Mouse (Mus musculus) ES-E14 (cell line): ENCODE data around the gene Wipf1. TPM values are rescaled to one million over a fixed set of nuclear protein-coding genes. Genes with fewer than 3 reads are reported as not detected.
A peak's percentile ranks its signal among the peaks of the same experiment; 100 is the strongest.

Source experiments
- DNase-seq: peaks from one replicate; pipeline ENCODE4 v3.0.0-alpha.2; 2013; ENCODE audit warnings: low read depth, low spot score
- H3K27ac ChIP-seq: 2 replicates; pipeline ENCODE4 v1.5.1; 2012; ENCODE audit warnings: low read depth, mild to moderate bottlenecking, low read length, moderate library complexity, mixed read lengths; ENCODE audit not compliant: poor library complexity, insufficient read depth, severe bottlenecking
- H3K36me3 ChIP-seq: 2 replicates; pipeline ENCODE4 v1.6.1; 2012; ENCODE audit warnings: mild to moderate bottlenecking, low read length, moderate library complexity, mixed read lengths; ENCODE audit not compliant: control insufficient read depth, poor library complexity, insufficient read depth, severe bottlenecking
- H3K4me1 ChIP-seq, 2 experiments: fragments of 150-350 bp in 1 of 2; sonication (generic) in 1 of 2; 2 replicates each; pipeline ENCODE4 v1.6.1; 2012; ENCODE audit warnings: low read length in 2 of 2, mild to moderate bottlenecking in 1 of 2, mixed read lengths in 1 of 2; ENCODE audit not compliant: control insufficient read depth in 2 of 2, insufficient read depth in 2 of 2, poor library complexity in 1 of 2
- H3K4me3 ChIP-seq, 2 experiments: fragments of 150-350 bp in 1 of 2; sonication (generic) in 1 of 2; 2 replicates each; pipeline ENCODE4 v1.5.1; 2012; ENCODE audit warnings: low read length in 2 of 2, low read depth in 1 of 2, mild to moderate bottlenecking in 1 of 2, mixed read lengths in 1 of 2; ENCODE audit not compliant: insufficient read depth in 1 of 2, poor library complexity in 1 of 2, severe bottlenecking in 1 of 2
- H3K9ac ChIP-seq: 2 replicates; pipeline ENCODE4 v1.6.1; 2012; ENCODE audit warnings: low read depth, mild to moderate bottlenecking, low read length, mixed read lengths; ENCODE audit not compliant: poor library complexity, insufficient read depth, severe bottlenecking
- H3K9me3 ChIP-seq: fragments of 150-350 bp; sonication (generic); 2 replicates; pipeline ENCODE4 v1.6.1; 2012; ENCODE audit warnings: low read depth, mild to moderate bottlenecking, low read length; ENCODE audit not compliant: control insufficient read depth, insufficient read depth
- CHD2 ChIP-seq: IDR thresholded peaks from 2 replicates; pipeline ENCODE4 v1.6.1; 2014; ENCODE audit warnings: mild to moderate bottlenecking, low read depth, low read length, inconsistent platforms
- HCFC1 ChIP-seq: IDR thresholded peaks from 2 replicates; pipeline ENCODE4 v1.6.1; 2012; ENCODE audit warnings: low read length, inconsistent platforms, borderline replicate concordance; ENCODE audit not compliant: insufficient read depth
- MAFK ChIP-seq: IDR thresholded peaks from 2 replicates; pipeline ENCODE4 v1.6.1; 2014; ENCODE audit warnings: mild to moderate bottlenecking, low read depth, low read length, inconsistent platforms; ENCODE audit not compliant: insufficient read depth
- ZC3H11A ChIP-seq: IDR thresholded peaks from 2 replicates; pipeline ENCODE4 v1.6.1; 2012; ENCODE audit warnings: low read depth, mild to moderate bottlenecking, inconsistent platforms, low read length, borderline replicate concordance
- ZNF384 ChIP-seq: IDR thresholded peaks from 2 replicates; pipeline ENCODE4 v1.6.1; 2012; ENCODE audit warnings: low read depth, low read length, inconsistent platforms
- in situ Hi-C, 2 experiments: fragments of 600-800 bp; cut with MboI; formaldehyde crosslinking; loops; one replicate each; pipeline ENCODE4 v1.15.1; 2025; ENCODE audit warnings: low sequenced_read_pairs in 2 of 2, inconsistent platforms in 1 of 2; ENCODE audit not compliant: unreplicated experiment in 2 of 2
- total RNA-seq: library from RNA; depleted of rRNA; stranded (reverse); fragments of 300-350 nt; gene quantifications from 2 replicates; pipeline ENCODE4 v1.2.3, GENCODE M21; 2012

Gene Wipf1
- total RNA-seq, 1 experiment = 1.2 TPM

DNA sequence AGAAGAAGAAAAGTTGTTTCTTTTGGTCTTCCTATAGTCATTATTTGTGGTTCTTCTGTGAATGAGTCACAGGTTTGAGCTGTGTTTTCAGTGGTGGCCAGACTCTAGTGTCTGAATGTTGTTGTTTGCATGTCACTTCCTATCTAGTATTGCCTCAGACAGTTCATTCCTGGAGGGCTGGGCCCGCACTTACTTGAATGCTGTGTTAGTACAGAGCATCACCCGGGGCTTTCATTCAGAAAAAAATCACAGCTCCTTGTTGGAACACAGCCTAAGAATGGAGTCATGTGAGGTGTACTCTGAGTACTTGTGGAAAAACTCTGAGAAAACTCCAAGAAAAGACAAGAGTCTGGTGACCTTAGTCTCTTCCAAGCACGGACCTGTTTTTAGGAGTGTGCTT is 23.4 kb upstream of the Wipf1 start:
- H3K4me3 ChIP-seq = no peak overlapping the region
- H3K4me1 ChIP-seq = peaks cover 0 to 2% of the 10 kb centered on the region in 2 experiments; a peak in 1 of 4 replicates
- no peak for TF ChIP-seq CHD2
- TF ChIP-seq ZNF384 = no peak
- TF ChIP-seq HCFC1 = no peak
- TF ChIP-seq ZC3H11A = no peak
- no peak for TF ChIP-seq MAFK
- no peaks in the 10 kb centered on the region for H3K36me3 ChIP-seq
- no peak overlapping the region for H3K9ac ChIP-seq
- no peak overlapping the region for H3K27ac ChIP-seq
- no peaks in the 10 kb centered on the region for H3K9me3 ChIP-seq
- in situ Hi-C loops = loop anchor here in 1 of 2 experiments (25.0 kb wide), 1 partner anchor 1109 kb away; the partner anchor contains the start of genes Evx2 and Hoxd13
- no peak for DNase-seq

DNA sequence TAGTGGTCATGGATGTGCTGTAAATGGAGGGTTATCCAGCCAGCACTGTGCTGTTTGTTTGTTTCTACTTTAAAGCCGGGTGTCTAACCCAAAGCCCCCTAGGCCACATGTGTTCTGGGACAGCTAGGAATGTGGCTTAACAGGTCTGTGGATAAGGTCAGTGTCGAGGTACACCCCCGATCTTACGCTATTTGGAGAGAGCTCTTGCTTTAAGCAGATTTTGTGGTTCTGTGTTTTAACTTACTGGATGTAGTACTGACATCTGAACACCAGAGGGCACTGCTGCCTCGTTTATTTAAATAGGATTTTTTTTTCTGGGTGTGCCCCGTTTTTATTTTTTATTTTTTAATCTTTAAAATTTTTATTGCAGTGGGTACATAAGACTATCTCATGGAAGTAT is 21.2 kb upstream of the Wipf1 start:
- no peaks in the 10 kb centered on the region for H3K9me3 ChIP-seq
- in situ Hi-C loops = loop anchor here in 1 of 2 experiments (25.0 kb wide), 1 partner anchor 1112 kb away; the partner anchor contains the start of genes Evx2 and Hoxd13
- peaks cover 0 to 2% of the 10 kb centered on the region in 2 experiments; a peak in 1 of 4 replicates for H3K4me1 ChIP-seq
- H3K9ac ChIP-seq = no peak overlapping the region
- DNase-seq = no peak
- H3K4me3 ChIP-seq = no peak overlapping the region
- H3K36me3 ChIP-seq = no peaks in the 10 kb centered on the region
- TF ChIP-seq ZC3H11A = peak; percentile 59; the same call in 1 of the 2 replicates
- TF ChIP-seq CHD2 = no peak
- peak; percentile 75; the same call in 1 of the 2 replicates for TF ChIP-seq ZNF384
- TF ChIP-seq HCFC1 = no peak
- no peak for TF ChIP-seq MAFK
- H3K27ac ChIP-seq = no peak overlapping the region

DNA sequence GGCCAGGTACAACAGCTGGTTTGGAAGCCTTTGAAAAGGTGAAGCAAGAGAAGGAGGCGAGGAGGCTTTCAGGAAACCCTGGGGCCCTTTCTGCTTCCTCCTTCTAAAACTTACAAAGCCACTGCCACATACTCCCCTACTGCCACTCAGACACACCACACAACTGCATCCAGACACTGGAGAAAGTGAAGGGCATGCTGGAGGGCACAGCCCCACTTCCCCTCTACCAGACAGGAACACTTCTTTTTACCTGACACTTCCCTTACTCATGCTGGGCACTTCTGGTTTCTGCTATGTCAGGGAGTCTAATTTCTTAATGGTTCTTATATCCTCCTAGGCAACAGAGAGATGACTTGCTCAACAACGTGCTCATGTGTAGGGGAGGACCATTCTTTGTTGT is 19.0 kb upstream of the Wipf1 start:
- DNase-seq = no peak
- no peaks in the 10 kb centered on the region for H3K36me3 ChIP-seq
- no peak overlapping the region for H3K27ac ChIP-seq

DNA sequence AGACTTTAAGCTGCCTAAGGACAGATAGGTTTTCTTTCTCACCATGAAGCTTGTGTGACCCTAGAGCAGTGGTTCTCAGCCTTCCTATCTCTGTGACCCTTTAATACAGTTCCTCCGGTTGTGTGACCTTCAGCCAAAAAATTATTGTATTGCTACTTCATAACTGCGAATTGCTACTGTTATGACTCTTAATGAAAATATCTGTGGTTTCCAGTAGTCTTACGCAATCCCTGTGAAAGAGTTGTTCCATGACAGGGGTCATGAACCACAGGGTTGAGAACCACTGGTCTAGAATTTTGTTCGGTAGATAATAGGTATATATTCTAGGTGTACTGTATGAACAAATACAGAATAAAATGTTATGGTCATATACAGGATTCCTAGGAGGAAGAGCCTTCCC is 17.7 kb upstream of the Wipf1 start:
- peaks cover 0 to 2% of the 10 kb centered on the region in 2 experiments; a peak in 2 of 4 replicates for H3K4me1 ChIP-seq
- H3K36me3 ChIP-seq = no peaks in the 10 kb centered on the region
- no peak for DNase-seq
- in situ Hi-C loops = no loop called here
- no peak overlapping the region for H3K4me3 ChIP-seq
- H3K9me3 ChIP-seq = no peaks in the 10 kb centered on the region
- no peak overlapping the region for H3K27ac ChIP-seq
- no peak overlapping the region for H3K9ac ChIP-seq
- TF ChIP-seq MAFK (no peak), ZC3H11A (no peak), CHD2 (no peak)

More for the DNA sequence above, 19.0 kb upstream of the Wipf1 start:
- Histone ChIP-seq H3K9me3 (no peaks in the 10 kb centered on the region), H3K4me1 (peaks cover 0 to 2% of the 10 kb centered on the region in 2 experiments; a peak in 1 of 4 replicates), H3K4me3 (no peak overlapping the region), H3K9ac (no peak overlapping the region)
- in situ Hi-C loops = no loop called here
- TF ChIP-seq CHD2 (no peak), ZC3H11A (no peak), MAFK (no peak)

DNA sequence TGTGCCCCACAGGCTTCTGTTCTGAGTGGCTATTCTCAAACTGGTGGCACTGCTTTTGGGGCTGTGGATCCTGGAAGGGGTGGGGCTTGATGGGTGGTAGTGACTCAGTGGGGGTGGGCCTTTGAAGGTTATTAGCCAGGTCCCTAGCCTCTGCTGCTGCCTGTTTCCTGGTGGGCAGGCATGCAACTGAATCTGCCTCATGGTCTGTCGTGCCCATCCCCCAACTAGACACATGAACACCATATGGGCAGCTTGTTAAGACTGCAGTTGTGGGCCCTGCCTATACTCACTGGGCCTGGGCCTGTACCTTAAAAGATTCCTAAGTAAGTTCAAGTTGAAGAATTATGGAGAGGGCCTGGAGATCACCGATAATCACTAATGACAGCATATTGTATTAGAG is 16.0 kb upstream of the Wipf1 start:
- DNase-seq = no peak
- Histone ChIP-seq H3K36me3 (no peaks in the 10 kb centered on the region), H3K27ac (no peak overlapping the region), H3K9ac (no peak overlapping the region), H3K9me3 (no peaks in the 10 kb centered on the region), H3K4me3 (no peak overlapping the region), H3K4me1 (peaks cover 0 to 2% of the 10 kb centered on the region in 2 experiments; a peak in 2 of 4 replicates)
- TF ChIP-seq HCFC1 (no peak), MAFK (no peak), CHD2 (no peak), ZNF384 (no peak), ZC3H11A (no peak)
- in situ Hi-C loops = no loop called here
